Mouse (Mus musculus): ENCODE data around the gene Xylb. TPM values are rescaled to one million over a fixed set of nuclear protein-coding genes. Genes with fewer than 3 reads are reported as not detected.

Xylb gene
- polyA plus RNA-seq, 1 experiment = 1.3 TPM

DNA sequence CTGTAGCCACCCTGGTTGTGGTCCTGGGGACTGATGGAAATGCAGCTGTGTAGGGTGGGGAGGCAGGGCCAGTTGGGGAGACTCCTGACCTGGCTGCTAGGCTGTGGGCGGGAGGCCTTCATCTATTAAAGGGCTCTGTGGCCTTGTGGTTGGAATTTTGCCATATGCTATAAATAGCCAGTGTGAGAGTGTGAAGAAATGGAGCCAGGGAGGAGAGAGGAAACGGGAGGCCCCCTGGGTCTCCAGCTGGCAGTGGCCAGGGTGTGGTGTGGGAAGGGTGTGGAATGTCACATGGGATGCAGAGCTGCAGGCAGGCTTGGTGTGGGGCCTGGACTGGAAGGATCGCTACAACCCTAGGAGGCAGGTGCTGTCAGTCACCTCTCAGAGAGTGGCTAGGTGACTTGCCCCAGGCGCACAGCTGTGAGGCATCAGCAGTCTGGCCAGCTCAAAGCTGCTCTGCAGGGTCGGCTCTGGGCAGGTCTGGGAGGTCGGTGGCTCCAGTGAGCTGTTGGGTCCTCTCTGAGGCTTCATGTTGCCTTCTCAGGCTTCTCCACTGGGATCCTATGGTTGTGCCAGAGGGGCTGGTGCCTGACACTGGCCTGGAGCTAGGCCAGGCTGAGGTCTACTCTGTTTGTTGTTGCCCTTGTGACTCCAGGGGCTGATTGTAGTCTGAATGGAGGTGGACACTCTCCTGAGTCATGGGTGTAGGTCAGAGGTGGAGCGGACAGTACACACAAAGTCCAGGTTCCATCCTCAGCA is 68.2 kb downstream of the Xylb start:
- 45% methylated on average over 7 of the region's 7 CpGs for WGBS
- no peak overlapping the region for H3K4me3 ChIP-seq (ENCODE audit: extremely low read depth, insufficient read depth, insufficient read length)
- no peak for DNase-seq (ENCODE audit: low read depth in 1 of 2, low spot score in 2 of 2)
- H3K4me1 ChIP-seq (ENCODE audit: control insufficient read depth, insufficient read depth, insufficient read length) = no peaks in the 10 kb centered on the region
- H3K36me3 ChIP-seq (ENCODE audit: control insufficient read depth, insufficient read depth, low read length) = no peaks in the 10 kb centered on the region
- H3K27ac ChIP-seq (ENCODE audit: insufficient read depth, low read length) = no peak overlapping the region
- H3K27me3 ChIP-seq (ENCODE audit: control insufficient read depth, insufficient read depth, low read length) = no peaks in the 10 kb centered on the region
- no peak for TF ChIP-seq POLR2A (IDR thresholded peaks at IDR 0.05; ENCODE audit: low read depth, low read length)
- TF ChIP-seq CTCF (IDR thresholded peaks at IDR 0.05; ENCODE audit: extremely low read depth, insufficient read depth, insufficient read length, insufficient replicate concordance) = no peak

DNA sequence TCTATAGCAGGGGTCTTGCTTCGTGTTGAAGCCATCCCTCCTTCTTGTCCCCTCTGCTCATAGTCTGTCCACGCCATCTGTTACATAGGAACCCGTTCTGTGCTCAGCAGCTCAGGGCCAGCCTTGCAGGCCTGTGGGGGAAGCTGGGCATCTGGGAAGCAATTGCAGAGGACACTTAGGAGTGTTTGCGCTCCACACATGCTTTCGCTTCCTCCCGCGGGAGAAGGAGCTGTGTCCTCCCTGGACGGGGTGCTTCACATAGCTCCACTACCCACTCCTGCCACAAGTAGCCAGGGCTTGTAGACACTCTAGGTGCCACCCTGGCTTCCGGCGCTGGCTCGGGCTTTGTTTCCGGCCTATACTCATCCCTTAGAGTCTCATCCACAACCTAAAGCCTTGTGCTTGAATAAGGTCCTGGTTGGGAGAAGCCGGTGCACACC is 68.8 kb downstream of the Xylb start:
- no peak for TF ChIP-seq POLR2A (IDR thresholded peaks at IDR 0.05; ENCODE audit: low read depth, low read length)
- TF ChIP-seq CTCF (IDR thresholded peaks at IDR 0.05; ENCODE audit: extremely low read depth, insufficient read depth, insufficient read length, insufficient replicate concordance) = no peak

DNA sequence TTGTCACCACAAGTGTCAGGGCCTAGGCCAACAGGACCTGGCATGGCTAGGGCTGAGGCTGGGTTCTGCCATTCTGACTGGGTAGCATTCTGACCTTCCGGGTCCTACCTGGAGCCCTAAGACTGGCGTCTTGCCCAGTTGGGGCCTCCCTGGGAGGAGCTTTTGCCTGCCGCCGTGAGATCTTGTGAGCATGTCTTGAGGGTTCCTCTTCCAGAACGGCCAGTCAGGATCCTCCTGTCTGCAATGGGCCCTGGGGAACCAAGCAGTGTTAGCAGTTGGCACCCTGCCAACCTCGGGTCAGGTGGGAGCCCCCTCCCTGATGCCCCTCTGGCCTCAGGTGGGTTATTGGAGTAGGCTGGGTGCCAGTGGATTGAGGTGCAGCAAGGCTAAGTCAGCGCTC is 69.3 kb downstream of the Xylb start:
- Histone ChIP-seq H3K27ac (ENCODE audit: insufficient read depth, low read length) (no peak overlapping the region), H3K4me3 (ENCODE audit: extremely low read depth, insufficient read depth, insufficient read length) (no peak overlapping the region), H3K27me3 (ENCODE audit: control insufficient read depth, insufficient read depth, low read length) (no peaks in the 10 kb centered on the region), H3K4me1 (ENCODE audit: control insufficient read depth, insufficient read depth, insufficient read length) (no peaks in the 10 kb centered on the region), H3K36me3 (ENCODE audit: control insufficient read depth, insufficient read depth, low read length) (no peaks in the 10 kb centered on the region)
- WGBS = 64% methylated on average over 7 of the region's 7 CpGs
- no peak for DNase-seq (ENCODE audit: low read depth in 1 of 2, low spot score in 2 of 2)
- TF ChIP-seq POLR2A (IDR thresholded peaks at IDR 0.05; ENCODE audit: low read depth, low read length) = no peak
- TF ChIP-seq CTCF (IDR thresholded peaks at IDR 0.05; ENCODE audit: extremely low read depth, insufficient read depth, insufficient read length, insufficient replicate concordance) = no peak

More for the DNA sequence above, 68.8 kb downstream of the Xylb start:
- Histone ChIP-seq H3K27me3 (ENCODE audit: control insufficient read depth, insufficient read depth, low read length) (no peaks in the 10 kb centered on the region), H3K36me3 (ENCODE audit: control insufficient read depth, insufficient read depth, low read length) (no peaks in the 10 kb centered on the region), H3K27ac (ENCODE audit: insufficient read depth, low read length) (no peak overlapping the region), H3K4me1 (ENCODE audit: control insufficient read depth, insufficient read depth, insufficient read length) (no peaks in the 10 kb centered on the region), H3K4me3 (ENCODE audit: extremely low read depth, insufficient read depth, insufficient read length) (no peak overlapping the region)
- no peak for DNase-seq (ENCODE audit: low read depth in 1 of 2, low spot score in 2 of 2)
- whole genome bisulfite sequencing = 91% methylated on average over 13 of the region's 13 CpGs

DNA sequence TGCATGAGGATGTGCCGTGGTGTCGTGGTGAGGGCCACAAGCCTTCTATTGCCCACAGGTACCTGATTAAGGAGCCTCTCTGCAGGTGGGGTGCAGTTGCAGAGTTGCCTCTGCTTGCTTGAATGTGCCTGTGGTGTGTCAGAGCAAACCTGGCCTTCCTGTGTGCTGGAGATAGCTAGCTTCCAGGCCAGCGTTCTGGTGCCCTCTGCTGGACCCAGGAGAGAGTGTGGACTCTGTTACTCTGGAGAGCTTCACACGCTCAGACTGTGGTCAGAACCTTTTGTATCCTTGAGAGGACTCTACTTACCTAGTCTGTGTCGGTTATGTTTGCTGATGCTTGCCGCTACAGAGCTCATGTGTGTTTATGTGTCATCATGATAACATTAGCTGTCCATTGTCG is 73.1 kb downstream of the Xylb start:
- WGBS = 52% methylated on average over 7 of the region's 7 CpGs

DNA sequence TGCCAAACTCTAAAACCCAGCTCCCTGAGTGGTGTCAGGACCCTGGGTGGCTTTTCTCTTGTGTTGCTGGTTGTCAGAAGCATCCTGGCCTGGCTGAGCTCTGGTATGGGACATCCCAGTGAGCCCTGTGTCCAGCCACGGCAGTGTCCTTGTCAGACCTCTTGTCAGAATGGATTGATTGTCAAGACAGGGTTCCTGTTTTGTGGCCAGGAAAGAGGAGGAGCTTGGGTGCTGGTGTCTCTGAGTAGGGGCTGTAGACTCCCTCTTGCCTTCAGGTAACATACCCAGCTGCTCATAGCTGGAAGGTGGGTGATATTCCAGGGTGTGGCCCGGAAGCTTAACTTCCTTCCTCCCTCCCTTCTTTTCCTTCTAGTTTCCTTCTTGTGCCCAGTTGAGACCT is 78.7 kb downstream of the Xylb start:
- WGBS = 50% methylated on average over 2 of the region's 2 CpGs
- H3K27me3 ChIP-seq (ENCODE audit: control insufficient read depth, insufficient read depth, low read length) = no peaks in the 10 kb centered on the region
- no peaks in the 10 kb centered on the region for H3K36me3 ChIP-seq (ENCODE audit: control insufficient read depth, insufficient read depth, low read length)
- no peak overlapping the region for H3K4me3 ChIP-seq (ENCODE audit: extremely low read depth, insufficient read depth, insufficient read length)
- TF ChIP-seq POLR2A (IDR thresholded peaks at IDR 0.05; ENCODE audit: low read depth, low read length) (no peak), CTCF (IDR thresholded peaks at IDR 0.05; ENCODE audit: extremely low read depth, insufficient read depth, insufficient read length, insufficient replicate concordance) (no peak)
- no peaks in the 10 kb centered on the region for H3K4me1 ChIP-seq (ENCODE audit: control insufficient read depth, insufficient read depth, insufficient read length)
- H3K27ac ChIP-seq (ENCODE audit: insufficient read depth, low read length) = no peak overlapping the region
- DNase-seq (ENCODE audit: low read depth in 1 of 2, low spot score in 2 of 2) = no peak

More for the DNA sequence above, 73.1 kb downstream of the Xylb start:
- peak; percentile 56; the same call in 1 of the 2 replicates for TF ChIP-seq CTCF (IDR thresholded peaks at IDR 0.05; ENCODE audit: extremely low read depth, insufficient read depth, insufficient read length, insufficient replicate concordance)
- TF ChIP-seq POLR2A (IDR thresholded peaks at IDR 0.05; ENCODE audit: low read depth, low read length) = no peak
- no peak overlapping the region for H3K4me3 ChIP-seq (ENCODE audit: extremely low read depth, insufficient read depth, insufficient read length)
- H3K4me1 ChIP-seq (ENCODE audit: control insufficient read depth, insufficient read depth, insufficient read length) = no peaks in the 10 kb centered on the region
- H3K27ac ChIP-seq (ENCODE audit: insufficient read depth, low read length) = no peak overlapping the region
- peak; percentile 9 to 46 for DNase-seq (ENCODE audit: low read depth in 1 of 2, low spot score in 2 of 2)
- no peaks in the 10 kb centered on the region for H3K36me3 ChIP-seq (ENCODE audit: control insufficient read depth, insufficient read depth, low read length)
- no peaks in the 10 kb centered on the region for H3K27me3 ChIP-seq (ENCODE audit: control insufficient read depth, insufficient read depth, low read length)

DNA sequence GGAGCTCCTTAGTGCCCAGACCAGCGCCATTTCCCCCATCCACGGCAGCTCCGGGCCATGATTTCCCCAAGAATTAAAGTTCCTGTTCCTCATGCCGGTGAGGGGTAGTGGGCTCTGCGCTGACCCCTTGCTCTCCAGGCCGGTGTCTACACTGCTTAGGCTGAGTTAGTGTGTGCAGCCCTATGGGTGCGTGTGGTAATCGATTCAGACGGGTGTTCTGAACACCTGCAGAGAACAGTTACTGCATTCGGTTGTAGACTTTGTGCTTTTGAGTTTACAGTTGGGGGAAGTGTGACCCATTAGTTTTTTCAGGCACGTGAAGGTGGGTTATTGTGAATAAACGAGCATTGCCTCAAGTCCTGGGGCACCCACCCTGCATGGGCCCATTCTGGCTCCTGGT is 80.9 kb downstream of the Xylb start:
- no peaks in the 10 kb centered on the region for H3K36me3 ChIP-seq (ENCODE audit: control insufficient read depth, insufficient read depth, low read length)
- no peak for DNase-seq (ENCODE audit: low read depth in 1 of 2, low spot score in 2 of 2)
- TF ChIP-seq POLR2A (IDR thresholded peaks at IDR 0.05; ENCODE audit: low read depth, low read length) = no peak
- TF ChIP-seq CTCF (IDR thresholded peaks at IDR 0.05; ENCODE audit: extremely low read depth, insufficient read depth, insufficient read length, insufficient replicate concordance) = no peak
- H3K4me1 ChIP-seq (ENCODE audit: control insufficient read depth, insufficient read depth, insufficient read length) = no peaks in the 10 kb centered on the region
- no peak overlapping the region for H3K27ac ChIP-seq (ENCODE audit: insufficient read depth, low read length)
- H3K4me3 ChIP-seq (ENCODE audit: extremely low read depth, insufficient read depth, insufficient read length) = no peak overlapping the region
- 94% methylated on average over 12 of the region's 12 CpGs for WGBS
- no peaks in the 10 kb centered on the region for H3K27me3 ChIP-seq (ENCODE audit: control insufficient read depth, insufficient read depth, low read length)

DNA sequence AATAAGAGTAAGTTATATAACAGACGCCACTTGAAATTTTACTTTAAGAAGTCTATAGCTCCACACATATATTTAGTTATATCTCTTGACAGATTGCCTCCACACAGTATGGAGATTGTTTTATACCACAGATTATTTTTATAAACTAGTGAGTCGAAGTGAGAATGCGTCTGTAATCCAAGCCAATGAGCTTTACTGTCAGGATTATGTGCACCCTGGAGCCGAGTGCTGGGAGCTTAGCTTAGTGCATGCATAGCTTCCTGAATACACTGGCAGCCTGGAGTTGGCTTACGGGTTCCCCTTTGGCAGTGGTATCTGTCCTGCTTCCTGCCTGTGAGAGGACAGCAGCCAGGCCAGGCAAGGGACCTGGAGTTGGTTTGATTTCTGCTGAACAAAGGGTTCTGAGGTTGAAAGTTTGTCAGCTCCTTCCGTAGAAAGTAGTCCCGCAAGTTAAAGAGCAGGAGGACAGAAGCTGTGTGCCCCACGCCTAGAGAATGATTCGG is 81.4 kb downstream of the Xylb start:
- 87% methylated on average over 9 of the region's 9 CpGs for WGBS
- H3K27ac ChIP-seq (ENCODE audit: insufficient read depth, low read length) = no peak overlapping the region
- H3K4me3 ChIP-seq (ENCODE audit: extremely low read depth, insufficient read depth, insufficient read length) = no peak overlapping the region
- no peaks in the 10 kb centered on the region for H3K4me1 ChIP-seq (ENCODE audit: control insufficient read depth, insufficient read depth, insufficient read length)
- no peaks in the 10 kb centered on the region for H3K27me3 ChIP-seq (ENCODE audit: control insufficient read depth, insufficient read depth, low read length)
- no peak for DNase-seq (ENCODE audit: low read depth in 1 of 2, low spot score in 2 of 2)
- no peaks in the 10 kb centered on the region for H3K36me3 ChIP-seq (ENCODE audit: control insufficient read depth, insufficient read depth, low read length)
- no peak for TF ChIP-seq CTCF (IDR thresholded peaks at IDR 0.05; ENCODE audit: extremely low read depth, insufficient read depth, insufficient read length, insufficient replicate concordance)
- no peak for TF ChIP-seq POLR2A (IDR thresholded peaks at IDR 0.05; ENCODE audit: low read depth, low read length)

Other genes starting within 250 kb of the Xylb start
- 0.86 and 0.92 TPM in 2 replicates for gene Acaa1b, start 200.3 kb upstream of the Xylb start, polyA plus RNA-seq (2012; rRNA removed)
- gene Gm47289, start 198.2 kb upstream of the Xylb start, polyA plus RNA-seq (2012; rRNA removed) = not detected in 2 replicates
- 0.07 and 0.13 TPM in 2 replicates for gene Slc22a13, start 148.3 kb upstream of the Xylb start, polyA plus RNA-seq (2012; rRNA removed)
- gene Oxsr1, start 35.0 kb upstream of the Xylb start, polyA plus RNA-seq (2012; rRNA removed) = 9.4 and 9.5 TPM in 2 replicates
- gene Acaa1a, start 17.7 kb upstream of the Xylb start, polyA plus RNA-seq (2012; rRNA removed) = 138 and 173 TPM in 2 replicates
- 27.0 and 33.5 TPM in 2 replicates for gene Myd88, start 16.0 kb upstream of the Xylb start, polyA plus RNA-seq (2012; rRNA removed)
- 0.19 and 0.22 TPM in 2 replicates for gene Slc22a14, start 8.2 kb downstream of the Xylb start, polyA plus RNA-seq (2012; rRNA removed)
- gene Acvr2b, start 44.7 kb downstream of the Xylb start, polyA plus RNA-seq (2012; rRNA removed) = 1.3 and 1.5 TPM in 2 replicates
- gene Exog, start 87.6 kb downstream of the Xylb start, polyA plus RNA-seq (2012; rRNA removed) = 1.9 and 2.2 TPM in 2 replicates
- 1.4 and 1.9 TPM in 2 replicates for gene Scn5a, start 221.6 kb downstream of the Xylb start, polyA plus RNA-seq (2012; rRNA removed)